Mouse (Mus musculus) inflammation-experienced regulatory T-cells, adult 6 months (primary cell): ENCODE results near the gene Rsu1. TPM values are rescaled to one million over a fixed set of nuclear protein-coding genes. Genes with fewer than 3 reads are reported as not detected.

Experiments used
- ATAC-seq: one replicate; pipeline ENCODE4 v1.8.0; 2017
- polyA plus RNA-seq, 3 experiments: library from polyadenylated mRNA; unstranded; fragments of 100-300 nt; shearing (Covaris generic); gene quantifications; one replicate each; pipeline ENCODE4 v1.2.1; 2017

Rsu1 gene
- 10 to 100 TPM; 57.8 to 69.9 (median 69.4) TPM for polyA plus RNA-seq

DNA sequence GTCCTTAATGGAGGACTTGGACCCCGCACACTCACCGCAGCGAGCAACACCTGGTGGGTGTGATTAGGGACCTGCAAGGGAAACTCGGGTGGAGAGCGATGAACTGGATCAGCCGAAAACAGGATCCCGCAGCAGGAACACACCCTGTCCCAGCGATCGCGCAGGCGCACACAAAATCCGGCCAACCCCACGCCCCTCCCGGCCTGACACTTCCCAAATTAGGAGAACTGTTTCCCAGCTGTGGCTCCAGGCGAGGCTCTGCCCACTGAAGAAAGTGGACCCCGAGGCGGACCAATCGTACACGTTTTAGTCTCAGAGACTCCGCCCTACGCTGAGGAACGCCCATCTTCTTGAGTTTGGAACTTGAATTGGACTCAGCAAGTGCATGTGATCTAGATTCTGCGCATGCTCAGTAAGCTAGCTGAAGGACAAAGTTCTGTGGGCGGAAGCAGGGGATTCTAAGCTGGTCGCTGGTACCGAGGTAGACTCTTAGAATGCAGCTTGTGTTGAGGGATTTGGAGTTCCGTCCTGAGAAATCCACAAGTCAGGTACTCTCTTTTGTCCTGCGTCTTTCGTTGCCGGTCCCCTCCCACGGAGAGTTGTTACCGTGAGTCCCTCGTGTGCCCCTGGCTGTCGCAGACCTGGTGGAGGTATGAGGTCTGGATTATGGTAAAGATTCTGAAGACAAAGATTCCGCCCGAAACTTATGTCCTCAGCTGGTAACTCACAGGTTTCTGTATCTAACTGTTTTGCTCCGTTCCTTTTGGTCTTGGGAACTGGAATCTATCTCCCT lies at the start of gene Rsu1:
Gene Rsu1, minus strand, starts transcription at position 251 of the 793 bp plus-strand sequence.
- peak; percentile 96 for ATAC-seq

DNA sequence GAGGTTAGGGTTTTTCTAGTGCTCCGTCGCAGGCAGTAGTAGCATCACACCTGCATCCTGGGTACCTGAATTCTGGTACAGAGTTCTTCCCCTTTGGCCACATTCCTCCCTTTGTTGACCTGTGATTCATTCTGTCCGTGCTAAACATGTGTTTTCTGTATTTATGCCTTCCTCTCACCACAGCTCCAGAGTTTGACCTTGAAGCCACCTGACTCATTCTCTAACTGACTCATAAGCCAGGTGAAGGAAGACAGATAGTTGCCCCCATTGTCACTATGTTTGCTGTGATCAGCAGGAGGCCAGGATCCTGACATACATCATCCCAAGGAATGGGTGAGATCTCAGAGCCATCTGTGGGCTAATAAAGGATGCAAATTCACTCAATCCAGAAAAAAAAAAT lies 32.2 kb upstream of the Rsu1 start:
- ATAC-seq: no peak

DNA sequence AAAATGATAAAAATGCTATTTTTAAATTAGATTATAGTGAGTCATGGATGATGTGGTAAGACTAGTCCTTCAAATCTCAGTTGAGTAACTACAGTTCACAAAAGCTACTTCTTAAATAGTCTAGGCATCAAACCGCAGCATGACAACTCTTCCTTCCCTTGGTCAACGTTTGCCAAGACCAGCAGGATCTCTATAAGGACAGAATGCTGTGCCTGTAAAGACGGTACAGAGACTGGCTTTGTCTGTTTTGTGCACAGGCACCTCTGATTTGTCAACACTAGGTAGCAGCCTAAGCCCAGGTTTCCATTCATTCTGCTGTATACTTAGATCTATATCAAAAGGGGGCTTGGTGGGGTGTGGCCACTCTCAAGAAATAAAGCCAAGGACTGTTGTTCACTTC lies 27.8 kb upstream of the Rsu1 start:
- ATAC-seq: peak; percentile 69

DNA sequence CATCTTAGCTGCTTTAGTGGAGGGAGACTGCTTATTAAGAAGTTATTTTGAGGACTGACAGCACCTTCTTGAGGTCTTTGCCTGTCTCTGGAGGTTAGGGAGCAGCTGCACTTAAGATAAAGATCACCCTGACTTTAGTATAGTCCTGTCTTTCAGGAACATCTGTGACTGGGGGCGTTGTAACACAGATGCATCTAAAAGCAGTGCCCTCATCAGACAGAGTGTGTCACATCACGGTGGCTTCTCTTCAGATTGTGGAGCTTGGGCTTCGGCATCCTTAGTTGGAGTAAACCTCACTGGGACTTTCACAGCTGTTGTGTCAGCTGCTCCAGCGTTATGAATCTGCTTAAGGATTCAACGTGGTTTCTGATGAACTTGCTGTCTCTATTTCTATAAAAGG lies 26.5 kb upstream of the Rsu1 start:
- no peak for ATAC-seq

DNA sequence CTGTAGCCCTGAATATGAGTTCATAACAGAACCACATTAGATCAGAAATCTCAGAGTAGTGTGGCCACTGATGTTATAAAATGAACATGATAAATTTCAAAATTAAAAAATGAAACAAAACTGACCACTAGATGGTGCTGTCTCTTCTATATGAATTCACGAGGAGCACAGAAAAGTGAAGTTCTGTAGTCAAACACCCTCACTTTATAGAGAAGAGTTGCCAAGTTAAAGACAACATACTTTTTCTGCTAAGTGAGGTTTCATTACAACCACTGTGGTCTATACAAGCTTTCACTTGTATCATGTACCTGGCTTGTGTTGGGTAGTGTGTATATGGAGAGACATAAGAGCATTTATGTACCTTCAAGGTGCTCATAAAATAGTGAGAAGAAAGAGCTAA lies 19.4 kb upstream of the Rsu1 start:
- ATAC-seq: peak; percentile 48

DNA sequence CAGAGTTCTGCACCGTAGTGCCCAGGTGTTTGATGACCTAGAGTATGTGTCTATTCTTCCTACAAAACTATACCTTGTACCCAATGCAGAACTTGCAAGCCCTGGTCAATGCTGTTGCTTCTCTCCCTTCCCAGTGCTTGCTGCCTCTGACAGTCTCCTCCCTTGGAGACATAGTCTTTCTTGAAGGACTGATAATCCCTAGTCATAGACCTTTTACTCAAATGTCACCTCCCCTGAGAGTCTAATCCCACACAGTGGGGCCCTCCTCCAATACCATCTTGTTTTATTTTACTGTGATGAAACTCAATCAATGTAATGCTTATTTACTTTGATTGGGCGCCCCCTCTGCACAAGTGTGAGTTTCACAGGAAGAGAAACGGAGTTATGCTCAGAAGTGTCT lies 18.9 kb upstream of the Rsu1 start:
- ATAC-seq: no peak

DNA sequence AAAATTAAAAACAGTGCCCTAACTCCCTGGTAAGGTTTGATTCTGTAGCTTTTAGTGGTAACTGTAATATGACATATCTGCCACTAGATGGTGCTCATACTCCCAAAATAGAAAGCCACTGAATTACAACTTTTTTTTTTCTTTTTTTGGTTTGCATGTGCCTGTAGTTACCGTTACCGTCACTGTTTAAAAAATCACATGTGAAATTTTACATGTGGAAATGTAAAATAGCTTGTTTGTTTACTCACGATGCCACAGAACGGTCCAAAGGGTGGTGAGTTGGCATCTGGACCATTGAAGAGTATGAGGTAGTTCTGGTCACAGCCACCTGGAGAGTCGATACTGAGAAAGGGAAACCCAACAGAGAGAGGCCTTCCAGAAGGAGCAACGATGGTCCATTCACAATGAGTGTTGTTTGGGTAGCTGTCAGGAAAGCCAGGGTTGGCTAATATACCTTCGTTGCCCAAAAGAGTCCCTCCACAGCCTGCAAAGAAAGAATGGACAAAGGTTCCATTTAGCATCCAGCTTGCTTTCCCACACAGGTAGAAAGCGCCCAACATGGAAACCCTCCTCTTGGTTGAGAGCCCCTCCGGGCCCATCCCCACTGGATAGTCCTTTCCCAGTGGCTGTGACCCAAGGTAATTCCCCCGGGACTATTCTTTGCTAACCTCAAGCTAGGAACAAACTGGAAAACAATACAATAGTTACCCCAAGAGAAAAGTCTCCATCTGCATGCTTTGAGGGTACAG lies 7.1 kb upstream of the Rsu1 start:
- ATAC-seq: peak; percentile 72

DNA sequence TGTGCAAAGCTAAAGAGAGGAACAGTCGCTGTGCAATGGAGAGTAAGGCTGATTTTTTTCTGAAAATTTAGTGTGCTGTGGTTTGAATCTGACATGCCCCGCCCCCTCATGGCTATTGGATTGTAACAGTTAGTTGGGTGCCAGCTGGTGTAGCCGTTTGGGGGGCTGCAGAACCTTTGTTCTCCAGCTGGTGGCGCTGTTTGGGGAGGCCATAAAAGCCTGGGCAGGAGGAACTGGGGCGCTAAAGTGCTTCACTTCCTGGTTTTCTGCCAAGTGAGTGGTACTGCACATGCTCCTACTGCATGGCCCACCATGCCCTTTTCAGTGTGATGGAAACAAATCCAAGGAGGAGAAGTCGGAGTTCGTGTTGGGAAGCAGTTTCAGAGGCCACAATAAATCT lies 4.7 kb upstream of the Rsu1 start:
- no peak for ATAC-seq

DNA sequence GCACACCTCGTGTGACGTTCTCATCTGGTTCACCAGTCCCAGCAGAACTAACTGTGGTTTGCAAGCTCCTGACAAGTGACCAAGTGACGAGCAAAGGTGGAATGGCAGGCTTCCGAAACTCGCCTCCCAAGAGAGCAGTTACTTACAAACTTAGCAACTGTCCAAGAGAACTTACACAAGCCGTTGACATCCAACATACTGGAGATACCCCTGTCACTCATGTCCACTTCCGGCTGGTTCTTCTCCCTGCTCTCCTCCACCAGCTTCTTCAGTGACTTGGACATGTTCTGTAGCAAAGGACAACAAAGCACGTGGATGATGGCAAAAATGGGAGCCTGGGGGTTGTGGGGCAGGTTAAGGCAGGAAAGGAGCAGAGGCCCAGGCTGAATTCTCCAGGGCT lies 479 bp downstream of the Rsu1 start:
- ATAC-seq: peak; percentile 8

DNA sequence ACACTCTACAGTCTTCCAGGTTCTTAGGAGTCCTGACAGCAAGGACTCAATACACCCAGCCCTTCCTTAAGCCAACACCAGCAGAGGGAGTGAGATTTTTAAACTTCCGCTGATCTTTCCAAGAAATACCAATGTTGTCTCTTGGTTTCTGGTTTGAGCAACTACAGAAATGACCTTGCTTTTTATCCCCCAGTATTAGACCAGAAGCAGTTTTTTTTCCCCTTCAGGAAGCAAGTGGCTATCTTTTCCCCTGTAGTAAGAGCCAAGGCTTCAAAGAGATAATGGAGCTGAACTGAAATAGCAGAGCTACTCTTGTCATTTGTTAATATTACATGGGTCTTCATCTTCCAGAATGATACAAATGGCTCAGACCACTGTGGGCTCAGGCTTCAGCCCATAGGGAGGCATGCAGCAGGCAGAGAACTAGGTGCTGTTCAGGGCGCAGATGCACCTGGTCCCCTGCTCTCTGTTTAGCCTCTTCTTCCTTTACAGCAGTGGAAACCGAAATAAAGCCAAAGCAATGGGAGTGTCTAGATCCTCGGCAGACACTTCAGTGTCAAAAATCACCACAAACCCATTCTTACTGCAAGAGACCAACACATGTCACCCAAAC lies 2.4 kb downstream of the Rsu1 start:
- ATAC-seq: no peak

DNA sequence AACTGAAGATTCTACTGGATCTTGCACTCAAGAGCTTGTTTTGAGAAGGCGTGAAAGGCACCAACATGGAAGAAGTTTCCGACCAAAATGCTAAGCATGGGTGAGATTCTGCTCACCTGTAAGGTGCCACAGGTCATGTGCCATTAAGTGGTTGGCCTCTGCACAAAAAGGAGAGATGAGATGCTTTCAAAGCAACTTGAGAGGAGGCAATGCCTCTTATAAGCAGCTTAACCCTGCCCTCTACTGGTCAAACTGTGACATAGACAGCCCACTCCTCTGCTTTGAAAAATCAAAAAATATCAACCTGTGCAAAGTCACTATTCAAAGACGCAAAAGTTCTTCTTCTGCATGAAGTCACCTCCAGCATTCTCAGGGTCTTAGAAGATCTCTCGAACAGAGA lies 6.3 kb downstream of the Rsu1 start:
- ATAC-seq: peak; percentile 89

DNA sequence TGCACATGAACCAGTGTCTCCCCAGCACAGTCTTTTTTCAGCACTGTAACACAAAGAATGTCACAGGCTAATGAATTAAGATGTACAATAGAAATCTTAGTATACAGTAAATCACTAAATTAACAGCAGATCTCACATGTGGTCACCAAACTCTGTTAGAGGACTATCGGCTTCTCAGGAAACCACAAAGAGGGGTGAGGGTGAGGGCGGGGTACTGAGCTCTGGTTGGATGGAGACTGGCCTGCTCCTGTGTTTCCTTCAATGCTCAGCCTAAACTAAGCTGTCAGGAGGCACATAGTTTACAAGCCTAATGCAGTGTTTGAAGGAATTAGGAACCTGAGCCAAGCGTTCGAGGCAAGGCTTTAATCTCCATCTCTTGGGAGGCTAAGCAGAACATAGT lies 8.1 kb downstream of the Rsu1 start:
- no peak for ATAC-seq

DNA sequence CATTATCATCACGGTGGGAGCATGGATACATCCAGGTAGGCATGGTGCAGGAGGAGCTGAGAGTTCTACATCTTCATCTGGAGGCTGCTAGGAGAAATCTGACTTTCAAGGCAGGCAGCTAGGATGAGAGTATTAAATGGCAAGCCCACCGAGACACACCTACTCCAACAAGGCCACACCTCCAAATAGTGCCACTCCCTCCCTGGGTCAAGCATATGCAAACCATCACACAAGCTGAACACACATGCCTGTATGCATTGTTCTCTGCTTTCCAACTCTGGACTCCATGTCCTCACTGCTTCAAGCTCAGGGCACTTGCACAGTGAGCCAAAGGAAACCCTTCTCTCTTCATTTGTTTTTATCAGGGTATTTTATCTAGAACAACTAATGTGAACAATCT lies 12.6 kb downstream of the Rsu1 start:
- ATAC-seq: no peak

DNA sequence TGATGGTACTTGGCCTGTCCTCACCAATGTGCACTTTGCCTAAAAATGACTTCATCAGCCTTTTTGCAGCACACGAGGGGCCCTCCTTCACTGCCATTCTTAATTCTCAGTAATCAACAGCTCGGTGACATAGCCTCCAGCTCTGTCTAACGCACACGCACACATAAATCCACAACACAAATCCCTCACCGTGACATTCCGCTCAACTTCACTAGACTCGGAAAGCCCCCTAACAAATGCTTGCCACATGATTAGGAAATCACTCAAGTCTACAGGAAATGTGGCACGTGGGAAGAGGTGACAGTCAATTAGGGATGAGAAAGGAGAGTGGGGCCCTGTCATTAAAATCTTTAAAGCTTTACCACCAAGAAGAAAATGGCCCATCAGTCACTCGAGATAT lies 30.5 kb downstream of the Rsu1 start:
- no peak for ATAC-seq

DNA sequence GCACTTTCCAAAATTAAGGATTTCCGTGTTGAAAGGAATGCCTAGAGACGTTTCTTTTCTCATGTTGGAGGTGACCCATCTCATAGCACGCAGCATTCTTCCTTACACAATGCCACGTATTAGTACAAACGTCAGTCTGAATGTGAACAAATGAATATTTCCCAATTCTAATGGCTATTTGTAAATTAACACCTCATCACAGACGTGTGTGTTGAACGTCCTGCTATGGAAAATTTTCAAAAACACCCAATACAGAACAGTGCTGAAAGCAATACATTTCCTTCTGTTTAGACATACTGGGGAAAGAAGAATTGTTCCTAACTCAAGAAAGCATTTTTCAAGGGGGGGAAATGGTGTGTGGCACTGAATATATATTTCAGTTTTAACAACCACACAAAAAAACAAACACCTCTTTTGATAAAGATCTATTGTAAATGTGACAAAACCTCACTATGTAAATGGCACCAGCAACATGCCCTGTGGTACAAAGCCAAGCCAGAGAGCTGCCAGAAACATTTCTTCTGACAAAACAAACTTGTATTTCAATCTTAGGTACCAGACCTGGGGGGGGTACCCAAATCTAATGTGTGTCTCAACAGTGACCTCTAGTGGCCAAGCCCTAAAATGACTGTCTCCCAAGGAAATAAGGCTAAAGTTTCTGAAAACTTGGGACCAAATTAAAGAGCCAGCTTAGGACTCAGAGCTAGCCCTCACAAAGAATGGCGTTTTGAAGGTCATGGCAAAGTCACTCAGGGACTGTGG lies 33.9 kb downstream of the Rsu1 start:
- ATAC-seq: peak; percentile 60

DNA sequence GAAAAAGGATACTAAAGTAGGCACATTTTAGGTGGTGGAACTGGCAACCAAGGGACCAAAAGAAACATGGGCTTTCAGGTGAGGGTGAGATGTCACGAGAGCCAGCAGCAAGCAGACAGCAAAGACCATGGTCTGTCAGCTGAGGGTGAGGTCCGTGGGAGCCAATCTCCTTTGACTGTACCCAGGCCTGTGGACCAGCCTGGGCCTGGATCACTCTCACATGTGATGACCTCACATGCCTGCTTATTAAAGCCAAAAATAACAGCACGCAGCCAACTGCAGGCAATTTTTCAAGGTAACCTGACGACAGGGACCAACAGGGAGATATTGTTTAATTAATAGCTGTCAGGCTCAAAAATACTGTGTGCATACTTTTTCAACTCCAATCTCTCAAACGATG lies 35.5 kb downstream of the Rsu1 start:
- ATAC-seq: no peak

DNA sequence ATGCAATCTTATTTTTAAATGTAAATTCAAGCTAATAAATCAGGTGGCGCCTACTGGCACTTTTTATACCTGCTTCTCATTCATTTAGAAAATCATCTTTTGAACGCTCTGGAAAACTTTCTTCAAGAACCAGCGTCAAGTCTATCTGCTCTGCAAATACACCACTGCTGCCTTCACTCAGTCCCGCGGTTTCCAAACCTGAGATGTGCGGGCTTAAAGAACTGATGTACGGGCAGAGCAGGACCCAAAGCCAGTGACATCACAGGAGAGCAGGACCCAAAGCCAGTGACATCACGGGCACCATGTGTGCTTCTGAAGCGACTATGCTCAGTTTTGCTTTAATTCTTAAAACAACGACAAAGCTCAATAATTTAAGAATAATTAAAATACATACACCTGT lies 36.4 kb downstream of the Rsu1 start:
- ATAC-seq: no peak

DNA sequence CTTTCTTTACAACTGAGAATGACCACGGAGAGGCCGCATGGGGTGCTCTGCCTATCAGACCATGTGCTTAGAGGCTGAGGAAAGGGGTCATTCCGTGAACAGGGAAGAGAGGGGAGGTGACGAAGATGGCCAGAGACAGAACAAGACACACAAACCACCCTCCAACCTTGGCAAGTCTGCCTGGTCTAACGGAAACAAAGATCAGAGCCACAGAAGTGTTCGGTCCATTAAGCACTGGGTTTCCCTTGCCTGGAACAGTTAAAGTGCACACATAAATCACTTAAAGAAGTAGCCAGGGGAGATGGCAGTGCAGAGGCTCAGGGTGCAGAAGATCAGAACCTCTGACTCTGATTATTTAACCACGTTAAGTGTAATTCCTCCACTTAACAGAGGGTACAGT lies 37.3 kb downstream of the Rsu1 start:
- no peak for ATAC-seq

DNA sequence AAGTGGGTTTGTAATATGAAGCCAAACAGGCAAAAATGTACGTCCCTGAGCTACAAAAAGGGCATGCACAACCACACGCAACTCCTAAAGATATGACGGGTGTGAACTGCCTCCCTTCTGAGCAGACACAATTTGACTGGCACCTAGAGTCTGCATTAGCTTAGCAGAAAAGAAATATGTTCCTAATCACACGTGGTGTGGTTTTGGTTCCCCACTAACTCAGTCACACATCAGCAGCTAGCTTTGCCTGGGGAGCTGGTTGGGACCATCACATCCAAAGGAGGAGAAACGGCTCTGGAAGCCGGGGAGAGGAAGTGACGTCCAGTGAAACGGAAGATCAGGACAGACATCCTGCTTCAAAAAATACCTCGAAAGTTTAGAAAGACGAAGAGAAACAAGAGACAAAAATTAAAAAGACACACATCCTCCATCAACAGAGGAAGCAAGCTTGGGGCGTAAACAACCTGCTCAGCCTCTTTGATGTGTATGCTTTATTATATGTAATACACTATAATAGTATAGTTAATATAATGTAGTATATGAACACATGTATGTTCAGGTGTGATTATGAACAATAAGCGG lies 37.9 kb downstream of the Rsu1 start:
- peak; percentile 54 for ATAC-seq

DNA sequence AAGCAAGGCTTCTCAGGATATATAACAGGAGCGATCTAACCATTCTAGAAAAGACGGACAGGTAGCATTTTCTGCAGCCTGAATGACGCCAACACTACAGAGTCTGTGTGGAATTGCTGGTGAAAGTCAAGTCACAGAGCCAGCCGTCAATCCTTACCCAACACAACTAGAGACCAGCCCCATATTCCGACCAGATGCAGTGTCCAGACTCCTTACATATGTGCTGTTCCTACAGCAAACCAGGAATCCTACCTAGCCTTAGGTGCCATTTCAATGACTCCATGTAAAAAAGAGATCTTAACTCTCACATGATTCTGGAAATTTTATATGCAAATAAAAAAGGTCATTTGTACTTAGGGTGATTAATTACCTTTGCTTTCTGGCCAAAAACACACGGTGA lies 38.9 kb downstream of the Rsu1 start:
- ATAC-seq: no peak

DNA sequence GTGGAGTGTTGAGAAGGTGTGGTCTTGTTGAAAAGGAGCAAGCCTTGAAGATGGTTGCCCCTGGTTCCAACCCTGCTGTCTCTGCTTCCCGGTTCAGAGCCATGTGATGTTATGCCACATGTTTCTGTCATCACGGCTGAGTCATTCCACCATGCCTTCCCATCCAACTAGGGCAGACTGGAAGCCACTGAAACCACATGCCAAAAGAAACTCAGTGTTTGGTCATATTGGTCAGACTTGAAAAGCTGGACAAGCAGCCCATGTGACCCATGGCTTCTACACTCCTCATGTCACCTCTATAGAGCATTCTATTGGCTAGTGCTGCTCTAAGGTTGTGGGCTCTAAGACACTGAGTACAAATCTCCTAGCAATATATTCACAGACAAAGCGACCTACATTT lies 41.5 kb downstream of the Rsu1 start:
- ATAC-seq: no peak

DNA sequence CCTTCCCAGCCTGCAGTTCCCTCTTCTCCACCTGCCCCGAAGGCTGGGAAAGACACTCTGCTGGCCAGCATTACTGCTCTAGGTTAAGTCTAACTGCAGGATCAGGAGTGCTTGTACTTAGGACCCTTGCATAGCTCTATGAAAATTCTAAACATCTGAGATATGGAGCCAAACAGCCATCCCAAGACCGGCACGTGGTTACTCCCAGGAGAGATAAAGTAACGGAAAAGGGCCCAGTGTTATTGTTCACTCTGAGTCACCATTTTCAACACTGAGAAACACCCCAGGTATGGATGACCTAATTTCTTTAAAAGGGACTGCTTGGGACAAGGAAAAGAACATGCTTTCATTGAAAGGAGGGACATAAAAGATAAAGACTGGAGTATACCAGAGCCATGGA lies 45.2 kb downstream of the Rsu1 start:
- ATAC-seq: no peak

DNA sequence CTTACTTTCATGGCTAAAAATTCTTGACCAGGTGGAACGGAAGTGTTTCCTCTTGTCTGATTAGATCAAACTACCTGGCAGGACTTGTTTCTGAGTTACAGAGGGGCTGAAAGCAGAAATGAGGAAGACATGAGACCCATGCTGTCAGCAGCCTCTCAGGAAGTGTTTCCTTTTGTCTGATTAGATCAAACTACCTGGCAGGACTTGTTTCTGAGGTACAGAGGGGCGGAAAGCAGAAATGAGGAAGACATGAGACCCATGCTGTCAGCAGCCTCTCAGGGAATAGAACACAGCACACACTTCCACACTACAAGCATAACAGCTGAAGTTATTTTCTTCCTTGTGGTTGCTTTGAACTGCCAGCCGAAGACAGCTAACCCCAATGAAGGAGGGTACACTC lies 46.7 kb downstream of the Rsu1 start:
- peak; percentile 84 for ATAC-seq
